Mouse (Mus musculus): ENCODE measurements around the gene Ppp1r3c. TPM values are rescaled to one million over a fixed set of nuclear protein-coding genes. Genes with fewer than 3 reads are reported as not detected.

Gene Ppp1r3c
- polyA plus RNA-seq (2017; shearing (Covaris generic)), result not detected

DNA sequence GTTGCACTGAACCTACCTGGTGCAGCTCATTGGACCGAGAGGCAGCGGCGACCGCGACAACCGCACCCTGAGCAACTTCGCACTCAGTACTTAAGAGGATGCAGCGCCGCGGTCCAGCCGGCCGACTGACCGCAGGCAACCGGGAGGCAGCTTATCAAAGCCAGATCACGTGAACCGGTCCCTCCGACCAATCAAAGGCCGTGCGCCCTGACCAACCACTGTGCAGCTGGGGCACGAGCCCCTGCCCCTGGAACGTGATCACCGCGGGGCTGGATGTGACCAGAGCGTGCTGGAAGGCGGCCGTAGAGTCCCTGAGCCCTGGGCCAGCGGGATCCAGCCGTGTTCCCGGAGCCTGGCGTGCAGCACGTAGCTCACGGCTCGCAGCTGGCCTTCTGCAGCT is at the start of gene Ppp1r3c:
Gene Ppp1r3c, minus strand, starts transcription at position 117 of the 400 bp plus-strand sequence.

Other genes starting within 250 kb of the Ppp1r3c start
- gene Hectd2, start 182.0 kb downstream of the Ppp1r3c start, polyA plus RNA-seq (2017; shearing (Covaris generic)), result 5.4 TPM
- gene Tnks2, start 97.6 kb upstream of the Ppp1r3c start, polyA plus RNA-seq (2017; shearing (Covaris generic)), result 192 TPM
- 2.3 TPM for gene Fgfbp3, start 183.0 kb upstream of the Ppp1r3c start, polyA plus RNA-seq (2017; shearing (Covaris generic))
- gene Btaf1, start 189.4 kb upstream of the Ppp1r3c start, polyA plus RNA-seq (2017; shearing (Covaris generic)), result 59.8 TPM